Mouse (Mus musculus) brain, embryonic 14.5 days (tissue): ENCODE measurements around the gene Fam136a. TPM values are rescaled to one million over a fixed set of nuclear protein-coding genes. Genes with fewer than 3 reads are reported as not detected.

Experiments used
- DNase-seq: peaks from one replicate; pipeline ENCODE4 v3.0.0-alpha.2; 2011; ENCODE audit warnings: low read depth
- CTCF ChIP-seq: fragments of 200-500 bp; IDR thresholded peaks from 2 replicates; pipeline ENCODE4 v1.5.1; 2012; ENCODE audit warnings: inconsistent platforms, mild to moderate bottlenecking, moderate library complexity, borderline replicate concordance; ENCODE audit not compliant: insufficient read depth, insufficient read length; ENCODE audit errors: extremely low read depth
- POLR2A ChIP-seq: fragments of 200-500 bp; IDR thresholded peaks from 2 replicates; pipeline ENCODE4 v1.6.1; 2012; ENCODE audit warnings: mild to moderate bottlenecking, inconsistent platforms, borderline replicate concordance; ENCODE audit not compliant: poor library complexity, insufficient read depth, insufficient read length, severe bottlenecking; ENCODE audit errors: extremely low read depth
- polyA plus RNA-seq: library from polyadenylated mRNA; depleted of rRNA; stranded (reverse); fragments of >200 nt; gene quantifications from 2 replicates; pipeline ENCODE4 v1.2.3, GENCODE M21; 2012

Gene Fam136a
- polyA plus RNA-seq, 1 experiment = 58.2 TPM

- TF ChIP-seq CTCF (no peak), POLR2A (no peak)
- DNase-seq = no peak
Measured at GRCm38 (mm10) chr6:86385362-86386104, 20.1 kb downstream of the Fam136a start.

- TF ChIP-seq CTCF = no peak
- TF ChIP-seq POLR2A = no peak
- no peak for DNase-seq
Measured at GRCm38 (mm10) chr6:86387313-86387712, 21.9 kb downstream of the Fam136a start.

GRCm38 (mm10) chr6:86388461-86388860, 23.0 kb downstream of the Fam136a start:
- no peak for DNase-seq
- TF ChIP-seq POLR2A = no peak
- no peak for TF ChIP-seq CTCF

- peak; percentile 14; the same call in 1 of the 2 replicates for TF ChIP-seq CTCF
- TF ChIP-seq POLR2A = no peak
- DNase-seq = no peak
Measured at GRCm38 (mm10) chr6:86391326-86391725, 25.9 kb downstream of the Fam136a start.

- DNase-seq = no peak
- peak; percentile 15; the same call in 1 of the 2 replicates for TF ChIP-seq CTCF
- no peak for TF ChIP-seq POLR2A
Measured at GRCm38 (mm10) chr6:86393187-86393586, 27.7 kb downstream of the Fam136a start.

- no peak for TF ChIP-seq CTCF
- no peak for TF ChIP-seq POLR2A
- DNase-seq = no peak
Measured at GRCm38 (mm10) chr6:86394078-86394720, 28.8 kb downstream of the Fam136a start.

GRCm38 (mm10) chr6:86395021-86395420, 29.6 kb downstream of the Fam136a start:
- TF ChIP-seq CTCF (no peak), POLR2A (no peak)

GRCm38 (mm10) chr6:86395969-86396368, 30.5 kb downstream of the Fam136a start:
- peak; percentile 13 for DNase-seq
- TF ChIP-seq POLR2A = no peak
- no peak for TF ChIP-seq CTCF

More at GRCm38 (mm10) chr6:86395021-86395420, 29.6 kb downstream of the Fam136a start:
- no peak for DNase-seq

GRCm38 (mm10) chr6:86396581-86397256, 31.3 kb downstream of the Fam136a start, which contains the start of gene Pcyox1:
Gene Pcyox1 (minus strand): TSS chr6:86397154.
- TF ChIP-seq POLR2A = peak; percentile 97
- TF ChIP-seq CTCF = no peak

GRCm38 (mm10) chr6:86397257-86397980, 32.0 kb downstream of the Fam136a start:
- TF ChIP-seq CTCF = no peak
- TF ChIP-seq POLR2A = no peak
- no peak for DNase-seq

More at GRCm38 (mm10) chr6:86396581-86397256, 31.3 kb downstream of the Fam136a start, which contains the start of gene Pcyox1:
- peak; percentile 94 for DNase-seq
